Mouse (Mus musculus) kidney, adult 2 months (tissue): ENCODE results near the gene Aire.

Source experiments
- CTCF ChIP-seq: fragments of 200-500 bp; conservative IDR thresholded peaks from 2 replicates; pipeline ENCODE4 v1.5.1; 2011; ENCODE audit warnings: low read depth, mild to moderate bottlenecking, control low read depth, low read length, moderate library complexity, mixed read lengths; ENCODE audit not compliant: insufficient read depth, insufficient read length
- POLR2A ChIP-seq: fragments of 200-500 bp; IDR thresholded peaks from one replicate; pipeline ENCODE4 v1.6.1; 2011; ENCODE audit warnings: low read depth, low read length, control low read depth

- TF ChIP-seq CTCF, result no peak
- no peak for TF ChIP-seq POLR2A
Observed at GRCm38 (mm10) chr10:78001796-78002195, 41.6 kb downstream of the Aire start.
